Mouse (Mus musculus) kidney, postnatal 4 days (tissue): Measurements from ENCODE around the gene Polg.

Source experiments
- DNase-seq, 2 experiments: peaks; one replicate each; pipeline ENCODE4 v3.0.0; 2021; ENCODE audit warnings: mixed read lengths in 2 of 2

The Polg gene

DNA sequence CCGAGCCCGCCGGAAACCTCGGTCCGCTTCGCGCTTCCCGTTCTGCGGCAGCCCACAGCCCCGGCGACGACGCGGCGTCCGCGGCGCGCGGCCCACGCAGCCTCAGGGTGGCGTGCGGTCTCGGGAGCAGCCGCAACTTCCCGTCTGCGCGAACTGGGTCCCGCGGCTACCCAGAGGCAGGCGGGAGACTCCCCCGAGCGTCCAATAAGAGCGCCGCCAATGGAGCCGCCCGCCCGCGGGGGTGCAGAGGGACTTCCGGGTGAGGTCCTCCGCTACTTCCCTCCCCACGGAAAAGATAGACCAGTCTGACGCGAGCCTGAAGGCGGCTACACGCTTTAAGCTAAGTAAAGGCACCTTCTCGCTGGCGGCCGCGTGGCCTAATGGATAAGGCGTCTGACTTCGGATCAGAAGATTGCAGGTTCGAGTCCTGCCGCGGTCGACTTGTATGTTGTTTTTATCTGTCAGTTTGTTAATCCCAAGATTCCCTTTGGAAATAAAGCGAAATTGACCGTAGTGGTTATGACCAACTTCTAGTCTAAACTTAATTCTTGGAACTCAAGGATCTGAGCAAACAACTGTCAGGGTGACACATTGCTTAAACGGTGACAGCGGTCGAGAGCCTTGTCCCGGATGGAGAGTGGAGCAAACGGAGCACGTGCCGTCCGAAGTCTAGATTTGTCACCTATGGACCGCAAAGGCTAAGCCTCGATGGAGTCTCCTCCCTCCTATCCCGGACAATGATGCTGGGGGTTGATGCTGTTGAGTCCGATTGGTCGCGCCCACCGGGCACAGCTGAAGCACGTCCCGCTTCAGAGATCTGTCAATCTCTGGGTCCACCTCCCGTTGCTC is at the start of gene Polg:
Gene Polg, minus strand, starts transcription at position 310 of the 849 bp plus-strand sequence.
- DNase-seq = peak; percentile 98 to 99

DNA sequence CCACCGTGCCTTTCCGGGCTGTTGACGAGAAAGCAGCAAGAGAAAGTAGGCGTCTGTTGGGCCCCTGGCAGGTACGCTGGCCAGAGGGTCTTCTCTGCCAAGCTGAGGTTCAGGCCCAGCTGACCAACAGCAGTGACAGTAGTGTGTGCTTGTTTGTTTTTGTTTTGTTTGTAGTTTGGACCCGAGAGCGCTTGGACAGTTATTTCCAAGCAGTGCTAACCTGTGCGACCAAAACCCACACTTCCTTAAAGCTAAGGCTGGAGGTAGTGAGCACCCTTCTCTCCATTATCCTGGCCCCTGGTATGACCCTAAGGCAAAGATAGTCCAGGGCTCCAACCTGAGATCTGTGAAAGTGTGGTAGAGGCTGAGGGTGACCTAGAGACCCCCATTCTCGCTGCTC is 49.7 kb upstream of the Polg start:
- no peak for DNase-seq

DNA sequence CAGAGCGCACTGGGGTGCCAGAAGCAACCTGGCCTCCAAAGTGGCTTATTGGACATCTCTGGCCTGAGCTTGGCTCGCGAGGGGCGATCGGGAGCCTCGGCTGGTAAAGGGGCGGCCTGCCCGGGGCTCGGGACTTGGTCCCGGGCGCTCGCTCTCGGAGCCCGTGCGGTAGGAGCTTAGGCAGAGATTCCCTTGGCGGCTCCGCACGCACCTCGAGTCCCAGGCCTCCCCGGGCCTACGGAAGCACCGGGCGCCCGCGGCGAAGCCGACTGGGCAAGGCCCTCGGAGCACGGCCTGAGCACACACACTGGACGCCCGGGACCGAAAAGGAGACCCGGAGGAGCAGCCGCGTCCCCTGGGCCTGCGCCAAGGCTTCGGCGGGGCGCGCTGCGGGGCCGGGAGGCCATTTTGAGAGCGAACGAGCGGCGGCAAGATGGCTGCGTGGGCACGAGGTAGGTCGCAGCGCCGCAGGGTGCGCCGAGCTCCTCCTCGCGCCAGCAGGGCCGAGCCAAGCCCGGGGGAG is 49.1 kb upstream of the Polg start:
- DNase-seq = peak in 1 of 2 experiments; percentile 40

DNA sequence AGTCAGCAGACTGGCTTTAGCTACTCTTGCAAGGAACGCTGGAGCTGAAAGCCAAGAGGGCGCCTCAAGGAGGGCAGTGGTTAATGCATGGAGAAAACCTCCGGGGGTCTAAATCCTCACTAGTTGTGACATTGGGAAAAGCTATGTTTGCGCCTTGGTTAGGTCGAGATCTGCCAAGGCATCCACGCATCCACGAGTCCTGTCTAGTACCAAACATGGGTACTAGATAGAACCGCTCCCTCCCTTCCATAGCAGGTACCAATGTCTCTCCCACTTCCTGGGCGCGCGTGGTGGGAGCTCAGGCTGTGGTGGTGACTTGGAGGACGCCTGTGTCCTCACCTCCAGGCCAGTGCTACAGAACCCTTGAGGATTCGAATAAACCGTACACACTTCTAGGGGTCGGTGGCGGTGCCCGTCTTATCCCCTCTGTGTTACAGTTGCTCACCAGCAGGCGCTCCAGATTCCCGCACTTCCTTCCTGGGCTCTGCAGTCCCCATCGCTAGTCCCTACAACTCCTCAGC is 48.3 kb upstream of the Polg start:
- no peak for DNase-seq

DNA sequence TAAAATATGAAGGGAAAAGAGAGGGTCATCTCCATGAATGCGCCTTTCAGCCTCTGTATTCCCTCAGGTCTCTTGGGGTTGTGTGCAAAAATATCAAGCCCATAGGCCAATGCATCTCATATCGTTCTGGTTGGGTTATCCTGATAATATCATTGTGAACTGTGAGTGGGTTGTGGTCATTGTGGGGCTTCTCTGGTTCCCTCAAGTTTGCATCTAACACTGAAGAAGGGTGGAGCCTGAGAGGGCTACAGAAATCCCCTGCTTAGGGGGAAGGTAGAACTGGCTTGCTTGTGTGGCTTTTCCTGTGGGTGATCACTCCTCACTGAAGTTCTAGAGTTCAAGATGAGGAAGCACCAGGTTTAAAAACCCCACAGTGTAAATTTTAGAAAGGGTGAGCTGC is 47.3 kb upstream of the Polg start:
- no peak for DNase-seq

DNA sequence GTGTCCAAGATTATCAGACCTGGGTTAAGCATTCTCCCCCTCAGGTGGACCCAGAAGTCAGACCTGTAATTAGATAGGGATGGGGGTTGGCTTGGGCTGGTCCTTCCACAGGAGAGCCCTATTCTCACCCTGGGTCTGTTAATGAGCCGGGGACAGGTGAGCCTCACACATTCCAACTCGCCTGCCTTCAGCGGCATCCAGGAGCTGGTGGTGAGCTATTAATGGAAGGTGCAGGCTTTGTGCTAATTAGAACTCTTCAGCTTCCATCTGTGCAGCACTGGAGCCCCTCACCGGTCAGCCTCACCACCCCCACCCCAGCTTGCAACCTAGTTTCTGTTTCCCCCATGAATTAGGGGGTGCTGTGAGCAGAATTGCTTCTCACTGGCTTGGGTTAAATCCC is 46.3 kb upstream of the Polg start:
- DNase-seq = no peak

DNA sequence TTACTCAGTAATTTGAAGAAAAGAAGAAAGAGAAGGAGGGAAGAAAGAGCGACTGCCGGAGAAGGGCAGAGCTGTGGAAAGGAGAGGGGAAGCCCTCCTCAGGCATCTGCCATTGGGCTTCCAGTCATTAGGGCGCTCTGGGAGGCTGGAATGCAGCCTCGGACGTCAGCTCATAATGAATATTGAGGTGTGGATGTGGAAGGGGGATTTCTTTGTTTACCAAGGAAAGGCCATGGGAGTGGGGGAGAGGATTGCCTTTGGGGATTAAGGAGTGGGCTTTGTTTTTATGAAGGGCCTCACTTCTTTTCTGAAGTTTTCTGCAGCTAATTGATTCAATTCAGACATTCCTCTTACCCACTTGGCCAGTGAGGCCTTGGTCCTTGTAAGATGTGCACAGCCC is 45.5 kb upstream of the Polg start:
- DNase-seq = no peak

DNA sequence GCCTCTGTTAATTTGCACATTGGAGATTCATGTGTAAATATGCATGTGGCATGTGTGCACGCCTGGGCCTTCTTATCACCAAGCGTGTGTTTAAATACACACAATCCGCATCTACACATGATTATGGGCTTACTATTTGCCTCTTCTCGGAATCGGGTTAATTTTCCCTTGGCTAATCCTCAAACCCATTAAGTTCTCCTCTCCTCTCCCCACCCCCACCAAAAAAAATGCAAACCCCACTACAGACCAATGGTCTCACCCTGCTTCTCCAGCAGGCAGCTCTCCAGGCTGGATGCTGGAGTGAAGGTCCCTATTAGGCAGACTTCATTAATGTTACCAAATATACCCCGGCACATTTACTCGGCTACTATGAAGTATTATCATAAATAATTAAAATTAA is 45.0 kb upstream of the Polg start:
- DNase-seq = no peak

DNA sequence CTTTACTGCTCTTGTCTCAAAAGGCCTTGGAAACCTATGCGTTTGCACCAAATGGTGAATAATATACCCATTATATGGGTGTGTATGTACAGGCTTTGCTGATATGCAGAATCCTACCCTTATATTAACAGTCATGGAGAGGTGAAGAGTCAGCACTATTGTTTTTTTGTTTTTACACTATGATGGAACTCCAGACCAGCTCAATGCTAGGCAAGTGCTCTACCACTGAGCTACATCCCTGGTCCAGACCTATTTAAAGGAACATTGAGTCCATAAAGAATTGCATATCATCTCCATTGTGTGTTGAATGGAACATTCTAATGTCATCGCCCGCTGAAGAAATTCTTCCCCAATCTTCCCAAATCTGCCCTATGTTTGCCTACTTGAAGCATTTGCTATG is 44.5 kb upstream of the Polg start:
- DNase-seq = no peak

DNA sequence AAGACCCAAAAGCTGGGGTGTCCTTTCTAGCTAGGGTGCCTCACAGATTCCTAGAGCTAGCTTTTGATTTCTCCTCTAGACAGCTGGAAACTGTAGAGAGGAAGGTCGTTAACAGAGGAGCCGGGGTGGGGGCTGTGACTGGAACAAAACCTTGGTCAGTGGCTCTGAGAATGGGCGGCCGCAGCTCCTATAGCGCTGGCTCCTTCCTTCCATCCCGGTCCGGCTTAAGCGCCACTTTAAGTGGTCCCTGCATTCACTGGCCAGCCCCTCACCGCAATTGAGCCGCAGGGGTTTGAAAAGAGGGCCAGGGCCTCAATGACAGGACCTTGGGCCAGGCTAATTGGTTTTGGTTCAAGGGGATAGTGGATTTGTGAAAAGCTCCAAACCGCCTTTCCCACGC is 43.5 kb upstream of the Polg start:
- DNase-seq = no peak

DNA sequence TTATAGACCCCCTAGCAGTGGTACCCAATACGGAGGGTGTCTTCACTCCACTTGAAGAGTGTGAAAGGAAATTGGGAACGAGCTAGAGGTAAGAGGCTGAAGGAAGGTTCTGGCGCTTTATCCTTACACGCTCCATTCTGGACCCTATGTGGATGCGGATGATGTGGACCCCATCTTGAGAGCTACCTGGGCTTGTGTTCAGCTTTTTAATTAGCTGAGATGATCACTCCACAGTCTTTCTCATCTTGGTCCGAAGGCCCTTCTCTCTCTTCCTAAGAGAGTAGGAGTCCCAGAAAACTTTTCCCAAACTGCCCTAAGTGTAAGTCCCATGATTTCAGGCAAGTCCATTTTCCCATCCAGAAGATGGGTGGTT is 43.1 kb upstream of the Polg start:
- DNase-seq = no peak

DNA sequence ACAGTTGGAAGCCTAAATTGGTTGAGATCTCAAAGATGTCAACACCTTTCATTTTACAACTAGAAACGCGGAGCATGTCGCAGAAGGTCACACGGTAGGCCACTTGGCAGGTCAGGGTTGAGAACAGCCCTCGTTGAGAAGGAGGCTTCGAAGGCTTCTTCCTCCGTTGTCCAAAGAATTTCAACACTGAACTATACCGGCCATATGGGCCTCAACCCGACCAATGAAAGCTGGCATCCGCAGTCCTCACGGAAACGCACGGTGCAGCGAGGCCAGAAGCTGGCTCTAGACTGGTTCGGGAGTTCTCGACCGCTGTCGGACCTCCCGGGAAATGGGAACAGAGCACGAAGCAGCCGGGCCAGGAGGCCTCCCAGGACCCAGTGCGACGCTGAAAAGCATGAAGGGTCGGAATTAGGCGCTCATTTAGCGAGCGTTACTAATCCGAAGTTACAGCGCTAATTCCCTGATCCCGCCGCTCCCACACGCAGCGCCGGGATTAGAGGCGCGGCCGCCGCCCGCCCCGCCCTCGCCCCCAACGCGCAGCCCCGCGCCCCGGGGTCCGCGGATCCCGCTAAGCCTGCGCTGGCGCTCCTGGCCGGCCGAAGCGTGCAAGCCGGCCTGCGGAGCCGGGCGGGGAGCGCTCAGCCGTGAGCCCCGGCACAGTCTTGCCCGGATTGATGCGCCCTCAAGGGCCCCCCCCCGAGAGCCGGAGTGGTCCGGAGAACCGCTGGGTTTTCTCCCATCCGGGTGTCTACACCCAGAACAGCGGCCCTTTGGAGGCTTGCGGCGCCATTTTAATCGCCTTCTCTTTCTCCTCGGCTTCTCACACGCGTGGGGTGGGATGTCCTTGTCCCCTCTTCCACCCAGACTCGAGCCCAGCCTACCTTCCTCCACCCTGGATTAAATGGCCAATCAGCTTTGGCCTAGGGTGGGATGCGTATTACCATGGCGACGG is 42.4 kb upstream of the Polg start:
- no peak for DNase-seq

DNA sequence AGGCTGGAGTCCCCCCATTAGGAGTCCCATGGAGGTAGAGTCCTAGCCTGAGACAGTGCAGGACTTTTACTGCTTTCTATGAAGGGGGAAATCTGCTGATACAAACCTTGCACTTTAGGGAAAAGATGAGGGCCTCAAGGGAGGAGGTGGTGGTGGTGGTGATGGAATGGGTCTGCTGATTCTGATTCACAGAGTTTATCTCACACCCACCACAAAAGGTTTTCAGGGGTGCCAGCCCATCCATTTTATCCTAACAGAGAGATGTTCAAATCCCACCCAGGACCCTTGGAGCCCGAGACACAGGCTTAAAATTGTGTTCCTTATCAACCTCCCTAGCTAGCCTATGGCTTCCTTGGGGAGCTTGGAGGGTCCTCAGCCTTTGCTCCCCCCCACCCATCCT is 41.6 kb upstream of the Polg start:
- DNase-seq = no peak

DNA sequence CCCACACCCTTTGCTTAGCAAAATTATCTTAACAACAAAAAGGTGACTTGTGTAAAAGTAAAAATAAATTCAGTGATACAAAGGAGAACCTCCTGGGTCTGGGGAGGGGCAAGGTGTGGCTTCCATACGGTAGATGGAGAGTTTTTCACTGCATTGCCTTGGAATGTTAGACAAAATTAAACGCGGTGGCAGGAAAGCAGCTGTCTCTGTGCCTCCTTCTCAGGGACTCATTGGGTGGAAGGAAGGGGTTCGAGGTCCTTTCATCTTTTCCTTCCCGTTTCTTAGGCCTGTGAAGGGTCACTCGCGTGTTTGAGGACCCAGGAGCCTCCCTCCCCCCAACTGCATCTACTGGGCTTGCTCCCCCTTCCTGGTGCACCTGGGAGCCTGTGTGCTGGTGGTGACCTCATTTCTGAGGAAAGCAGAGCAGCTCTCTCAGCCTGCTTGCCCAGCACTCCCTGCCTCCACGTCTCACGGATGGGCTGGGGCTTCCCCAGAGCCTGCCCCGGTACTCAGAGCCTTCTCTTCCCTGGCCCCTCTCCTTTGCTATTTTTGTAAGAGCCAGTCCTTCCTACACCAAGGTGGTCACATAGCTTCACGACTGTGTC is 41.0 kb upstream of the Polg start:
- DNase-seq = no peak

DNA sequence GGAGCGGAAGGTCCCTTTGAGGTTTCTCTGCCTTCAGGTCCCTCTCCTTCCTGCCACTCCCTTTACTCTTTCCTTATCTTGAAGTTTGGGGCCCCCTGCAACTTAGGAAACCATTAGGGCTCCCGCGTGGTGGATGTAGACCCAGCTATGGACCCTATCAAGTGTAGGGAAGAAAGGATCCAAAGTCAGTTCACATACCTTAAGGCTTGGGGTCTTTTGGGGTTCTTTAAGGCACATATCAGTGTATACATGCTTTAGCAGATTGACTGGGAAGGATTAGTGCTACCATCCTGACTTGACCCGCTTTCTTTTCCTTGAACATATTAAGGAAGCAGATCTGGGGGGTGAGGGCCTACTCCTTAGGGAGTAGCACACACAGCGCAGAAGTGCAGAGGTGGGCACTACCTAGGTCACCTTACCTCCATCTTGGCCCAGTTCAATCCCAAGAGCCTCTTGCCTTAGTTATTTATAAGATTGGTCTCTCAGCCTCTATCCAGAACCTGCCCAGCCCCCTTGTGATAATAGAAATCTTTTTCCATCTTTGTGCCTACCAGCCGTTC is 40.4 kb upstream of the Polg start:
- no peak for DNase-seq

DNA sequence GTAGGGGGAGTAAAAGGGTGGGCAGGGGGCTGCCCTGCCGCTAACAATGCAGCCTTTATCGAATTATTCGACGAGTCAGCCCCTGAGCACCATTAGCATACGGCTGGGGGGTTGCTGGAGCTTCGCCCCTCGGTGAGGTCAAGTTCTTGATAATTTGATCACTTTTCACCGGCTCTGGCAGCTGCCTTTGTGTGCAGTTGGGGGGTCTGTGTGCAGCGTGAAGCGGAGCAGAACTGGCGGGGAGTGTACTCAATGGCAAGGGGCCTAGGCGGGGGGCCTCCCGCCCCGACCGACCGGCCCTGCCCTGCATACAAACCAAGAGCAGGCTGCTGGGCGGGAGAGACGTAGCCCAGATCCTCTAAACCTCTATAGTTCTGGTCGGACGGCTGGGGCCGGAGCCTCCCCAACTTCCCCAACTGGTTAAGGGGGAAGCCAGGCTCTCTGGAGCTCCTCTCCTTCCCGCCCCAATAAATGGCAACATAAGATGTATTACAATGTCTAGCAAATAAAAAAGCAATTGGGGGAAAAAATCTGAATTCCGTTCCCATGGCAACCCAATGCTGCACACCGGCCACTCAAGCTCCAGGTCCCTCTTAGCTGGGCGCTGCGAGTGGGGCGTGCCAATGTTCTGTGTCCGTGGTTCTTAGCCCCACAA is 39.8 kb upstream of the Polg start:
- no peak for DNase-seq

DNA sequence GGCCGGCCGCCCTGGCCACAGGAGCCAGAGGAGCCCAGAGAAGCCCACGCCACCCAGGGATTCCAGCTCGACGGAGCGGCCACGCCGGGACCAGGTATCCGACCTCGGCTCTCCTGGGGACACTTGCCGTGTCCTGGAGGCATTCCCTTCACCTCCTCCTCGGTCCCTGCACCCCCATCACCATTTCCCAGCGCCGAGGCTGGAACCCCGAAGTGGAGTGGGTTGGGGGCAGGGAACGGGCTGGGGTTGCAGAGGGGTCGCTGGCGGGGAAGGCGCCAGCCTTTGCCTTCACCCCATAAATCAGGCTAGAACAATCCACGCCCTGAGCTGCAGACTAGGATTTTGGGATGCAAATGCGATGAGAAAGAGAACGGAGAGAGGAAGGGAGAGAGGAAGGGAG is 39.2 kb upstream of the Polg start:
- no peak for DNase-seq

DNA sequence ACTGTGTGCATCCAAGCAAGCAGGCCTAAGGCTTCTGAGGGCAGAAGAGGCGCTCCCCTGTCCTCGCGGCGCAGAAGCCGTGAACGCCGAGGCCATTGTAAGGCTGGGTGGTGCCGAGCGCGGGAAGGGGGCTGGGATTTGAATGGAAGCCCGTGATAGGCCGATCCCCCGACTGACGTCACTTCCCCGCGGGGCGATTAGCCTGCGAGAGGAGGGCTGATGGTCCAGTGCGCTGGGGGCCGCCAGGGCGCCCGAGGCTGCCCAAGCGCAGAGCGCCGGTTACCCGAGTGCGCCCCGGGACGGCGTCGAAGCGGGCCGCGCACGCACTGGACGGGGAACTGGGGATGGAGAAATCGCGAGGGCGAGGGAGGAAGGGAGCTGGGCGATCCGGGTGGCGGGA is 38.6 kb upstream of the Polg start:
- peak; percentile 72 to 75 for DNase-seq

DNA sequence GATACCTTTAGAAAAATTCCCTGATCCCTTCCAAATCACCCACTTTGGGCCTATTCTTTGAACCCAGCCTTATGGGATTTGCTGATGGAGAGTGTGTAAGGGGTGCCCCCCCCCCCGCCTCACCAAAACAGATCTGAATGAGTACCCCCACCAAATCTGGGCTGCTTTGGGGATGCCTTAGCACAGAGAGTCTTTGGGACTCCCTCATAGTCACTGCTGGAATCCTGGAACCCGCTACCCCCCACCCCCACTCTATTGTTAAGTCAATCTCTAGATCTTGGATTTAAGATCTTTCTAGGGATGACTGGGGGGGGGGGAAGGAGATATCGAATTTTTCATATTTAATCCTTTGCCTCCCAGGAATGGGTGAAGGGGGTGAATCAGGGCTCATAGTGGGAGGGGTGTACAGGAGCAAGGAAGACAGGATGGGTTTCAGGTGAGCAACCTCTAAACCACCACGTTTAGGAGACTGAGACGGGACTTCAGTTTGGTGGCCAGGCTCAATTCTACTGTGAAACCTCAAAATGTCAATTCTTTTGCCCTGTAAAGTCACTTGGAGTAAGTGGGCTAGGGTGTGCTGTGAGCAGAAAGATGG is 37.6 kb upstream of the Polg start:
- no peak for DNase-seq

DNA sequence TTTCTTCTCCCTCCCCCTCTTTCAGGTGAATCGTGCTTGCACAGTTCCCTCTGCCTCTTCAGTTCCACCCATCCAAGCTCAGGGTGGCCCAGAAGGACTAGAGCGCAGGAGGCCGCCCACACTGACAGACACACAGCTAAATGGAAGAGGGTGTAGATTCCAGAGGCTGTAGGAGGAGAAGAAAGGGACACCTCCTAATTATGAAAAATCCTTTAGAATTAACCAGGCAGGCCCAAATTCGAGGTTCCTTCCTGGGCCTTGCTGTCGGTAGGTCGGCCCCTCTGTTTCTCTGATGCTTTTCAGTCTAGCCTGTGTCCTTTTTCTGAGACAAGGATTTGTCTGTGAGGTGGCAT is 36.9 kb upstream of the Polg start:
- DNase-seq = no peak

DNA sequence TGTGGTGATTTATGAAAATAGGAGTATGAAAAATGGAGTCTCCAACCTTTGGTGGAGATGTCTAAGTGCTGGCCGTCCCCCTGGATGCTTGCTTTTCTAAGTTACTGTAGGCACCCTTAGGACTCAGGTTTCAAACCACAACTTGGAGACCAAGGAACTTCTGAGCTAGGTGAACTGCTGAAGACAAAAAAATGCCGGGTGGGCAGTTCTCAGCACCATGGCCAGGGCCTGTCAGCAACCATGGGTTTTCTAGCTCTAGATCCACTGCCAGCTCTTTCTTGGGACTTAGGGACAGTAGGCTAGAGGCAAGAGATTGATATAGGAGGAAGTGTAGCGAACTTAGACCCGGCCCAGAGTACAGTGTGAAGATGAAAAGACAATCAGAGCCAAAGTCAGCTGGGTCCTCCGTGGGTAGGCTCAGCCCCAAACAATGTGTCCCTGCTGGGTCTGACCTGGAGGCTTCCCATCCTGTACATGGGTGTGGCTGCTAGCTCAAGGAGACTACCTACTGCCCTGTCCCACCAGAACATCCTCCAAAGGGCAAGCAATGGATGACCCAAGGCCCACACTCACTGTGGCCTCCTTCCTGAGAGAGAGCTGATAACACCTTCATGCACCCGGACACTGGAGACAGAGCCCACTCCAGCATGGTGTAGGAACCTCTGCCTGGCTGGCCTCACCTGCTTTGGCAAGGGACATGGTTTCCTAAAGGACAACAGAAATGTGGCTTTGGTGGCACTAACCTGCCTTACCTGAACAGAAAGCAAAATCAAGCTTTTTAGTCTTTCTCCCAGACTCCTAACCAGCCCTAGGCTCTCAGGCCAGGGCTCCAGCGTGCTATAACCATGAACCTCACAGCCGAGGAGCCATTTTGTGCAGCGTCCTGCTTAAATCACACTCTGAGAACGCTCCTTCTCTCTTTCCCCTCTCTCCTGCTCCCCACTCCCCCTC is 36.3 kb upstream of the Polg start:
- peak; percentile 49 to 56 for DNase-seq
